Mouse (Mus musculus) cerebellum, adult 18-20 months (tissue): ENCODE measurements around the gene Slc35a3.

Source experiments
- DNase-seq, 2 experiments: peaks; one replicate each; pipeline ENCODE4 v3.0.0; 2021

Gene Slc35a3

DNA sequence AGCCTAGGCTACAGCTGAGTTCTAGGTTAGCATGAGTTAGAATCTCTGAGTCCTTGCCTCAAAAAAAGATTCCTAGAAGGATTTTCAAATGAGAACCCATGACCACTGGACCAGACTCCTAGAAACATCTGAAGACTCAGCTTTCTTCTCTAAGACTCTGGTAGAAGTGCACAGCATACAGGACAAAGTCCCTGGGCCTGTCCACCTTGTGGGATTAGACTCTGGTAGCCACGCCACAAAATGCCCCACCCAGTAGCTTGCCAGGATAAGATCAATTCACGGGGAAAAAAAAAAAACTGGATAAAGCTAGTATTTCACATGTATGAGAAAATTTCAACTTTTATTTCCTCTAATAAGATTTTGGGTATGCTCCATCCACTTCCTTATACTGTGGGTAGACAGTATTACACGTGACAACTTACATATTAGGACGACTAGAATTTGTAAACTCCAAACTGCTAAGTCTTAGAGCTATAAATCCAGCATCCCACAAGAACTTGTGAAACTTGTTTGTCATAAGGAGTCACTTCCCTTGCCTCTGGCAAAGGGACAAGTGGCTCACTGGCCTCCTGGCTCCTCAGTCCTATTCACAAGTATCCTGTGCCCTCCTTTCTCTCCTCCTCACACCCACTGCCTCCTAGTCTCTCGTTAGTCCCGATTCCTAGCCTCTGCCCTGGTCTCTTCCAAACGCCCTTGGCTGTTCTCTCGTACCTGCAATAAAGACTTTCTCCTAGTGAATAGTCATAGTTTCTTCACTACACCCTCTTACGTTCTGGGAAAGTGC, 74.7 kb downstream of the Slc35a3 start:
- no peak for DNase-seq

- no peak for DNase-seq
Measured at GRCm38 (mm10) chr3:116635799-116636198, 76.8 kb downstream of the Slc35a3 start.

- DNase-seq = no peak
Measured at GRCm38 (mm10) chr3:116634853-116635252, 77.8 kb downstream of the Slc35a3 start.

DNA sequence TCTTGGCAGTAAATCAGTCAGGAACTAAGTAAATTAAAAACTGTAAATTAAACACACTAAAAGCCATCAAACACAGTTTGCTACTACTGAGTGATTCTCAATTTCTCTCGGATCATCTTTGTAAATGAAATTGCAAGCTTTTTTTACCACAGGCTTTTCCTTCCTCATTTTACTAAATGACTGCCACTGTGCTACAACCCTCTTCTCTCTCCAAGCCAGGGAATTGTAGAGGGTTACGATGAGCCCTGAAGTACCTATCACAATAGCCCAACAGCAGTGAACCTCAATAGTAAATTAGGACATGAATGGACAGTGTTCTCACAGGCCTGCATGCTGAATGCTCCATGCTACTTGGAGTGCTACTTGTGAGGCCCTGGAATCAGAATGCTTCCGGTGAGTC, 78.5 kb downstream of the Slc35a3 start:
- DNase-seq = no peak

DNA sequence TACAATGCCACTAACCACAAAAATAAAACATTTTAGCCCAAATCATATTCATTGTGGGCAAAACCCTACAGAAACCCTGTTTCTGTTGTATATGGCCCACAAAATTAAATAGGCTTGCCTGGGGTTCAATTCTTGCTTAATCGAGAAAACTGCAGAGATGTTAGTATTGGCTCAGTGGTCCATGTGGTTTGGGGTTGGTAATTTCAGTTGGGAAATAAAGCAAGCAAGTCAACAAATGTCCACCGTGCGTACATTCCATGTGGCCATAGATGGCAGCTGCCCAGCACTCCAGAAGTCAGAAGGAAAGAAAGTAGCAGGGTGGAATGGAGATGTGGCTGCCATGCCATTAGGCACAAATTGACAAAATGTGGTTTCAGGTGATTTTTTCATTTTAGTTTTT, 79.7 kb downstream of the Slc35a3 start:
- DNase-seq = no peak

DNA sequence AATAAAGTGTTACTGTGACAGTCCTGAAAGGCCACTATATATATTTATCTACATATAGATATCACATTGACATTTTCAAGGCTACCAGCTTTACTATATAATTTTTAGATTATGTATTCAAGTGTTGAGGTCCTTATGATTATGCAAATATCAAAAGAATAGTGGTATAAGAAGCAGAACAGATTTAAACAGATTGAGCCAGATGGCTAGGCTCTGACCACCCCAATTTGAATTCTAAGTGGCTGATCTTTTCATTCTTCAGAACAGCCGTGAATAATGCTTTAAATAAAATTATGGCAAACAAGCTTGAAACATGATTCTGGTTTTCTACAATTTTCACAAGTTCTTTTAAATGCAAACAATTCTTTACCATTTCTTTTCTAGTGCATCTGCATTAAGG, 81.2 kb downstream of the Slc35a3 start:
- no peak for DNase-seq

DNA sequence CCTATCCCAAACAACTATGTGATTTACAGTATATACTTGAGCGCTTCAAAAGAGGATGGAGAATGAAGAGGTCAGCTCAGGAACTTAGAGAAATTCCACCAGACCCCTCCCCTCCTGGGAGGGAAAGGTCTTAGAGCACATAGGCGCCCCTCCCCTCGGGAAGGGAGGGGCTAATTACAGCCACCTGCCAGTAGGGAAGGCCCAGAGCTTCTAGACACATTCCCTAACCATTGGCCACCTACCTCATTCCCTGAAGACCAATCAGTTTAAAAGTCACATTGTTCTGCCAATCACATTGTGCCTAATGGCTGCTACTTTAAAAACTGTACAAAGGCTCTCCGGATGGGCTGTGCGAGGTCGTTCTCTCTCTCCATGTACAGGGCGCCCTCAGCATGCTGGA, 90.0 kb downstream of the Slc35a3 start:
- no peak for DNase-seq

DNA sequence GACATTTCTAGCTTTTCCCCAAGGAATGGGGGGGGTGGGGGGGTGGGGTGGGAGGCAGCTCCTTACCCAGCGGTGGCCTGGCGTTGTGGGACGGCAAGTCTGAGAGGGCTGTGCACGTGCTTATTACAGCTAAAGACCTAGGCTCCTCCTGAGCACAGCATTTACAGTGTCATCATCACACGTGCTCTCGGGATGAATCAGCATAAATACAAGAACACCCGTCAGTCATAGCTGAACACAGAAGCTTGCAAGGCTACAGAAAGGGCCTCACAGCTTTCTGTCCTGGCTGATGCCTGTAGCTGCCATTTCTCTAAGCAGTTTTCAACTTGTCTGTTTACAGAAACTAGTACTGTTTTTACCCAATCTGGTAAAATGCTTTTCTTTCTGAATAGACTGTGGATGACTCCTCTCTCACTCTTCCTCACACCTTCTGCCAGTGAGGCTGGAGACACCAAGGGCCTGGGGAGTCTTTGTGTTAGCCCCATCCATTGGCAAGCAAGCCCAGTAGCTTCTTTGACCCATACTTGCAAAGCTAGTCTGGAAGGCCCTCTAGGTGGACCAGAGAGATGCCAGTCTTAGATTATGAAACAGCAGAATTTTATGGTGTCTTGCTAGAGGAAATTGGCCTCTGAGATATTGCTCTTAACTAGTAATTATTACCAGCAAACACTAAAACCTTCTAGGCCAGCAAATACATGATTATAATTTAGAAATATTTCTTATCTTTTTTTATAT, 91.8 kb downstream of the Slc35a3 start:
- DNase-seq = no peak
